7 mouse cellular contexts compared by ENCODE assay signal in genomic region chr8:60859605-60860004, GRCm38 (mm10). TPM values are rescaled to one million over a fixed set of nuclear protein-coding genes. Genes with fewer than 3 reads are reported as not detected.
A peak's percentile ranks its signal among the peaks of the same experiment; 100 is the strongest.
DNase-seq lines count a peak whose midpoint lies in the region; ATAC-seq lines count a peak whose summit lies in the region.

No protein-coding gene starts in this region.

- H3K9ac ChIP-seq in midbrain, embryonic 14.5 days (replicated peaks; ENCODE audit: low read length) = no peak overlapping the region
- no peak overlapping the region for H3K9ac ChIP-seq in midbrain, embryonic 16.5 days (ENCODE audit: low read depth, low read length)
- H3K9ac ChIP-seq in hindbrain, embryonic 12.5 days = no peak overlapping the region

- no peaks in the 10 kb centered on the region for H3K9me3 ChIP-seq in midbrain, embryonic 14.5 days (ENCODE audit: control insufficient read depth, low read length)
- H3K9me3 ChIP-seq in midbrain, embryonic 16.5 days (replicated peaks; ENCODE audit: control insufficient read depth, low read length, poor library complexity, severe bottlenecking) = no peaks in the 10 kb centered on the region
- no peaks in the 10 kb centered on the region for H3K9me3 ChIP-seq in hindbrain, embryonic 12.5 days (replicated peaks)

- 81% methylated on average over 9 of the region's 9 CpGs for WGBS in midbrain, embryonic 14.5 days
- WGBS in midbrain, embryonic 16.5 days = 76% methylated on average over 9 of the region's 9 CpGs
- 85% methylated on average over 9 of the region's 9 CpGs for WGBS in hindbrain, embryonic 12.5 days

- H3K4me2 ChIP-seq in midbrain, embryonic 14.5 days (ENCODE audit: low read length) = no peak overlapping the region
- H3K4me2 ChIP-seq in midbrain, embryonic 16.5 days (ENCODE audit: low read length) = no peak overlapping the region
- no peak overlapping the region for H3K4me2 ChIP-seq in hindbrain, embryonic 12.5 days (replicated peaks)

- no peaks in the 10 kb centered on the region for H3K36me3 ChIP-seq in midbrain, embryonic 14.5 days (ENCODE audit: control insufficient read depth, insufficient read depth, low read length)
- H3K36me3 ChIP-seq in midbrain, embryonic 16.5 days (ENCODE audit: control insufficient read depth, insufficient read depth, low read length) = no peaks in the 10 kb centered on the region
- H3K36me3 ChIP-seq in hindbrain, embryonic 12.5 days = no peaks in the 10 kb centered on the region

- H3K27ac ChIP-seq in midbrain, embryonic 14.5 days (replicated peaks; ENCODE audit: low read depth, low read length) = no peak overlapping the region
- no peak overlapping the region for H3K27ac ChIP-seq in midbrain, embryonic 16.5 days (ENCODE audit: low read length)
- no peak overlapping the region for H3K27ac ChIP-seq in hindbrain, embryonic 12.5 days

- H3K4me1 ChIP-seq in midbrain, embryonic 14.5 days (ENCODE audit: control insufficient read depth, insufficient read depth, low read length) = no peaks in the 10 kb centered on the region
- no peaks in the 10 kb centered on the region for H3K4me1 ChIP-seq in midbrain, embryonic 16.5 days (ENCODE audit: control insufficient read depth, insufficient read depth, low read length)
- no peaks in the 10 kb centered on the region for H3K4me1 ChIP-seq in hindbrain, embryonic 12.5 days

- H3K27me3 ChIP-seq in midbrain, embryonic 14.5 days (ENCODE audit: control insufficient read depth, insufficient read depth, low read length) = no peaks in the 10 kb centered on the region
- H3K27me3 ChIP-seq in midbrain, embryonic 16.5 days (ENCODE audit: control insufficient read depth, insufficient read depth, low read depth, low read length) = no peaks in the 10 kb centered on the region
- H3K27me3 ChIP-seq in hindbrain, embryonic 12.5 days = no peaks in the 10 kb centered on the region

- no peak overlapping the region for H3K4me3 ChIP-seq in midbrain, embryonic 14.5 days (replicated peaks; ENCODE audit: low read depth, low read length)
- no peak overlapping the region for H3K4me3 ChIP-seq in midbrain, embryonic 16.5 days (ENCODE audit: low read depth, low read length)
- H3K4me3 ChIP-seq in hindbrain, embryonic 12.5 days = no peak overlapping the region

- peak; percentile 42 for DNase-seq in midbrain, embryonic 14.5 days
- DNase-seq in adrenal gland, postnatal 25 days = peak; percentile 13
- DNase-seq in layer of hippocampus, adult 9-10 months (ENCODE audit: low spot score) = peak; percentile 32
- peak; percentile 58 for DNase-seq in right cerebral cortex, postnatal 25 days
- no peak for DNase-seq in cerebellum, postnatal 4 days (ENCODE audit: low spot score in 2 of 2)

- no peak for ATAC-seq in midbrain, embryonic 14.5 days (ENCODE audit: low FRiP score, low TSS enrichment)
- no peak for ATAC-seq in midbrain, embryonic 16.5 days
- ATAC-seq in hindbrain, embryonic 12.5 days (ENCODE audit: low FRiP score) = no peak

RNA-seq across cellular contexts. Expression of gene Hpf1, which starts 30.6 kb away (rescaled TPM):
- polyA plus RNA-seq in midbrain, embryonic 14.5 days (2014; fragmentation: Nextera tagmentation; extraction: Ambion mirVana) = 95.8 and 104 TPM in 2 replicates
- polyA plus RNA-seq in midbrain, embryonic 16.5 days (2015; fragmentation: Nextera tagmentation; extraction: Ambion mirVana) = 101 and 111 TPM in 2 replicates
- 23.3 and 23.9 TPM in 2 replicates for total RNA-seq in adrenal gland, postnatal 25 days (2021)
- 116 and 119 TPM in 2 replicates for polyA plus RNA-seq in hindbrain, embryonic 12.5 days (2016; fragmentation: Nextera tagmentation; extraction: Ambion mirVana)

Comparison
In these comparisons a context has a peak if more than half of its experiments do, and no peak if none do; other contexts are left out.
1. DNase-seq: peak in midbrain, embryonic 14.5 days (single experiment), adrenal gland, postnatal 25 days (single experiment), layer of hippocampus, adult 9-10 months (single experiment) and right cerebral cortex, postnatal 25 days (single experiment); none in cerebellum, postnatal 4 days (0 of 2).